Mouse (Mus musculus) MEL (cell line): ENCODE data around the gene Inpp1. TPM values are rescaled to one million over a fixed set of nuclear protein-coding genes. Genes with fewer than 3 reads are reported as not detected.
A peak's percentile ranks its signal among the peaks of the same experiment; 100 is the strongest.

Source experiments
- DNase-seq: peaks from one replicate; pipeline ENCODE4 v3.0.0; 2011; ENCODE audit warnings: low read depth, low spot score
- H3K27ac ChIP-seq: 2 replicates; pipeline ENCODE4 v1.5.1; 2012; ENCODE audit warnings: low read depth, mild to moderate bottlenecking, control low read depth, low read length, moderate library complexity; ENCODE audit not compliant: control insufficient read depth
- H3K27me3 ChIP-seq, 2 experiments: fragments of 150-350 bp in 1 of 2; sonication (generic) in 1 of 2; 2 replicates each; pipeline ENCODE4 v1.6.1; 2012; ENCODE audit warnings: low read length in 2 of 2, mild to moderate bottlenecking in 2 of 2, improper control_type of control experiment in 1 of 2, moderate library complexity in 1 of 2; ENCODE audit not compliant: insufficient read depth in 2 of 2, control insufficient read depth in 1 of 2
- H3K36me3 ChIP-seq, 2 experiments: 2 replicates each; pipeline ENCODE4 v1.6.1; 2012 to 2014; ENCODE audit warnings: low read length in 2 of 2, improper control_type of control experiment in 1 of 2, inconsistent platforms in 1 of 2, mild to moderate bottlenecking in 1 of 2; ENCODE audit not compliant: insufficient read depth in 2 of 2, control insufficient read depth in 1 of 2
- H3K4me1 ChIP-seq, 2 experiments: fragments of 150-350 bp in 1 of 2; sonication (generic) in 1 of 2; 2 replicates each; pipeline ENCODE4 v1.6.1; 2012; ENCODE audit warnings: low read length in 2 of 2, improper control_type of control experiment in 1 of 2, mild to moderate bottlenecking in 1 of 2; ENCODE audit not compliant: insufficient read depth in 2 of 2, control insufficient read depth in 1 of 2
- H3K4me3 ChIP-seq, 2 experiments: fragments of 150-350 bp in 1 of 2; sonication (generic) in 1 of 2; 2 replicates each; pipeline ENCODE4 v1.5.1; 2012; ENCODE audit warnings: low read depth in 2 of 2, low read length in 2 of 2, mild to moderate bottlenecking in 2 of 2, moderate library complexity in 2 of 2, control low read depth in 1 of 2, improper control_type of control experiment in 1 of 2; ENCODE audit not compliant: control insufficient read depth in 1 of 2, insufficient read depth in 1 of 2
- H3K79me2 ChIP-seq: 2 replicates; pipeline ENCODE4 v1.6.1; 2012; ENCODE audit warnings: mild to moderate bottlenecking, low read length, moderate library complexity; ENCODE audit not compliant: control insufficient read depth, poor library complexity, insufficient read depth
- H3K9ac ChIP-seq: 2 replicates; pipeline ENCODE4 v1.6.1; 2012; ENCODE audit warnings: low read depth, mild to moderate bottlenecking, control low read depth, low read length, moderate library complexity; ENCODE audit not compliant: control insufficient read depth, poor library complexity, severe bottlenecking
- H3K9me3 ChIP-seq: fragments of 150-350 bp; sonication (generic); replicated peaks from 2 replicates; pipeline ENCODE4 v1.6.1; 2012; ENCODE audit warnings: mild to moderate bottlenecking, low read length, improper control_type of control experiment, moderate library complexity; ENCODE audit not compliant: insufficient read depth
- BHLHE40 ChIP-seq: IDR thresholded peaks from 2 replicates; pipeline ENCODE4 v1.6.1; 2012; ENCODE audit warnings: low read depth, mild to moderate bottlenecking, inconsistent platforms, low read length, improper control_type of control experiment, borderline replicate concordance
- CHD1 ChIP-seq: IDR thresholded peaks from 2 replicates; pipeline ENCODE4 v1.6.1; 2012; ENCODE audit warnings: low read depth, mild to moderate bottlenecking, inconsistent platforms, low read length, improper control_type of control experiment
- CHD2 ChIP-seq: IDR thresholded peaks from 2 replicates; pipeline ENCODE4 v1.6.1; 2011; ENCODE audit warnings: low read length, improper control_type of control experiment
- CTCF ChIP-seq, 3 experiments: IDR thresholded peaks in 2 of 3; conservative IDR thresholded peaks in 1 of 3; 2 replicates each; pipeline ENCODE4 v1.5.1; 2011 to 2012; ENCODE audit warnings: low read length in 3 of 3, low read depth in 2 of 3, mild to moderate bottlenecking in 2 of 3, improper control_type of control experiment in 1 of 3, inconsistent platforms in 1 of 3, mixed read lengths in 1 of 3, moderate library complexity in 1 of 3; ENCODE audit not compliant: control insufficient read depth in 1 of 3, insufficient read depth in 1 of 3, poor library complexity in 1 of 3, severe bottlenecking in 1 of 3
- ELF1 ChIP-seq: IDR thresholded peaks from 2 replicates; pipeline ENCODE4 v1.6.1; 2014; ENCODE audit warnings: low read depth, mild to moderate bottlenecking, inconsistent platforms, low read length, improper control_type of control experiment, moderate library complexity
- EP300 ChIP-seq, 2 experiments: IDR thresholded peaks; 2 replicates each; pipeline ENCODE4 v1.6.1; 2011; ENCODE audit warnings: improper control_type of control experiment in 2 of 2, low read length in 2 of 2, low read depth in 1 of 2, mild to moderate bottlenecking in 1 of 2
- ETS1 ChIP-seq: IDR thresholded peaks from 2 replicates; pipeline ENCODE4 v1.6.1; 2012; ENCODE audit warnings: low read depth, mild to moderate bottlenecking, inconsistent platforms, low read length, improper control_type of control experiment, moderate library complexity
- GABPA ChIP-seq: IDR thresholded peaks from 2 replicates; pipeline ENCODE4 v1.6.1; 2012; ENCODE audit warnings: low read depth, mild to moderate bottlenecking, inconsistent platforms, low read length, improper control_type of control experiment, moderate library complexity
- GATA1 ChIP-seq: IDR thresholded peaks from 2 replicates; pipeline ENCODE4 v1.6.1; 2011; ENCODE audit warnings: low read depth, low read length, improper control_type of control experiment
- JUND ChIP-seq: IDR thresholded peaks from 2 replicates; pipeline ENCODE4 v1.6.1; 2011; ENCODE audit warnings: low read depth, mild to moderate bottlenecking, improper control_type of control experiment, low read length
- KAT2A ChIP-seq: conservative IDR thresholded peaks from 2 replicates; pipeline ENCODE4 v1.6.1; 2012; ENCODE audit warnings: low read depth, low read length, improper control_type of control experiment, inconsistent platforms
- MAFK ChIP-seq: IDR thresholded peaks from 2 replicates; pipeline ENCODE4 v1.6.1; 2011; ENCODE audit warnings: low read depth, mild to moderate bottlenecking, low read length, improper control_type of control experiment, borderline replicate concordance
- MAZ ChIP-seq: IDR thresholded peaks from 2 replicates; pipeline ENCODE4 v1.6.1; 2012; ENCODE audit warnings: low read depth, mild to moderate bottlenecking, inconsistent platforms, low read length, improper control_type of control experiment
- MXI1 ChIP-seq: IDR thresholded peaks from 2 replicates; pipeline ENCODE4 v1.6.1; 2011; ENCODE audit warnings: mild to moderate bottlenecking, low read depth, low read length, improper control_type of control experiment
- MYB ChIP-seq: IDR thresholded peaks from 2 replicates; pipeline ENCODE4 v1.6.1; 2011; ENCODE audit warnings: mild to moderate bottlenecking, low read depth, low read length, improper control_type of control experiment
- NELFE ChIP-seq: IDR thresholded peaks from 2 replicates; pipeline ENCODE4 v1.6.1; 2011; ENCODE audit warnings: low read depth, low read length, improper control_type of control experiment
- NRF1 ChIP-seq: IDR thresholded peaks from 2 replicates; pipeline ENCODE4 v1.6.1; 2014; ENCODE audit warnings: low read depth, mild to moderate bottlenecking, inconsistent platforms, low read length, improper control_type of control experiment, moderate library complexity; ENCODE audit not compliant: poor library complexity, insufficient read depth, severe bottlenecking
- POLR2A ChIP-seq, 2 experiments: IDR thresholded peaks; 2 replicates each; pipeline ENCODE4 v1.6.1; 2011 to 2012; ENCODE audit warnings: low read length in 2 of 2, mild to moderate bottlenecking in 2 of 2, control low read depth in 1 of 2, improper control_type of control experiment in 1 of 2, low read depth in 1 of 2, moderate library complexity in 1 of 2; ENCODE audit not compliant: control insufficient read depth in 1 of 2, insufficient read depth in 1 of 2, poor library complexity in 1 of 2
- POLR2AphosphoS2 ChIP-seq: IDR thresholded peaks from 2 replicates; pipeline ENCODE4 v1.6.1; 2011; ENCODE audit warnings: low read length, improper control_type of control experiment
- RAD21 ChIP-seq: IDR thresholded peaks from 2 replicates; pipeline ENCODE4 v1.6.1; 2011; ENCODE audit warnings: mild to moderate bottlenecking, low read depth, low read length, improper control_type of control experiment
- SMC3 ChIP-seq: IDR thresholded peaks from 2 replicates; pipeline ENCODE4 v1.6.1; 2011; ENCODE audit warnings: low read depth, low read length, improper control_type of control experiment
- TAL1 ChIP-seq: IDR thresholded peaks from 2 replicates; pipeline ENCODE4 v1.6.1; 2012; ENCODE audit warnings: mild to moderate bottlenecking, inconsistent platforms, low read length, moderate library complexity, mixed read lengths
- TBP ChIP-seq: IDR thresholded peaks from 2 replicates; pipeline ENCODE4 v1.8.0; 2011; ENCODE audit warnings: low read depth, low read length, improper control_type of control experiment
- TCF12 ChIP-seq: IDR thresholded peaks from 2 replicates; pipeline ENCODE4 v1.6.1; 2014; ENCODE audit warnings: low read depth, mild to moderate bottlenecking, inconsistent platforms, low read length, improper control_type of control experiment, moderate library complexity
- UBTF ChIP-seq: IDR thresholded peaks from 2 replicates; pipeline ENCODE4 v1.6.1; 2012; ENCODE audit warnings: low read depth, mild to moderate bottlenecking, inconsistent platforms, low read length, improper control_type of control experiment, moderate library complexity, borderline replicate concordance; ENCODE audit not compliant: insufficient read depth
- ZC3H11A ChIP-seq: IDR thresholded peaks from 2 replicates; pipeline ENCODE4 v1.6.1; 2012; ENCODE audit warnings: low read depth, mild to moderate bottlenecking, inconsistent platforms, low read length, improper control_type of control experiment
- ZKSCAN1 ChIP-seq: IDR thresholded peaks from 2 replicates; pipeline ENCODE4 v1.6.1; 2012; ENCODE audit warnings: low read depth, mild to moderate bottlenecking, inconsistent platforms, low read length, improper control_type of control experiment, moderate library complexity
- polyA plus RNA-seq, 2 experiments: library from polyadenylated mRNA; stranded (reverse) in 1 of 2; unstranded in 1 of 2; fragments of >175 nt in 1 of 2; fragments of >200 nt in 1 of 2; gene quantifications; 2 replicates each; pipeline versions ENCODE4 v1.2.1 to v1.2.4; 2012; ENCODE audit warnings: low replicate concordance in 2 of 2, low read depth in 1 of 2; ENCODE audit not compliant: insufficient read length in 2 of 2, insufficient read depth in 1 of 2, missing spikeins in 1 of 2
- total RNA-seq: library from RNA; depleted of rRNA; stranded (reverse); fragments of 300-350 nt; gene quantifications from 2 replicates; pipeline ENCODE4 v1.2.3, GENCODE M21; 2012

The Inpp1 gene
- total and polyA plus RNA-seq, 3 experiments: 0.96 to 5.9 TPM; not detected in 1

- H3K4me3 ChIP-seq: no peak overlapping the region
- TF ChIP-seq CHD1 (no peak), MYB (no peak), GATA1 (no peak), CHD2 (no peak), SMC3 (no peak), MAZ (no peak), ELF1 (no peak), NELFE (no peak), TAL1 (no peak)
- TF ChIP-seq, all 39 proteins: peak for 0
- Histone ChIP-seq H3K9ac (no peak overlapping the region), H3K36me3 (peaks cover 0 to 9% of the 10 kb centered on the region in 2 experiments; a peak in 2 of 4 replicates), H3K27me3 (no peaks in the 10 kb centered on the region), H3K27ac (no peak overlapping the region), H3K9me3 (no peaks in the 10 kb centered on the region), H3K79me2 (no peaks in the 10 kb centered on the region), H3K4me1 (peaks cover 8 to 9% of the 10 kb centered on the region in 2 experiments)
- no peak for DNase-seq
Observed at GRCm38 (mm10) chr1:52754331-52754730, 63.2 kb downstream of the Inpp1 start.

GRCm38 (mm10) chr1:52753828-52754227 is 63.7 kb downstream of the Inpp1 start:
- no peaks in the 10 kb centered on the region for H3K27me3 ChIP-seq
- peaks cover 8 to 9% of the 10 kb centered on the region in 2 experiments for H3K4me1 ChIP-seq

GRCm38 (mm10) chr1:52752706-52753105 is 64.8 kb downstream of the Inpp1 start:
- peak; percentile 82 for DNase-seq
- Histone ChIP-seq H3K4me1 (peaks cover 8 to 9% of the 10 kb centered on the region in 2 experiments), H3K9ac (no peak overlapping the region), H3K27ac (no peak overlapping the region), H3K36me3 (peaks cover 0 to 9% of the 10 kb centered on the region in 2 experiments; a peak in 2 of 4 replicates), H3K4me3 (no peak overlapping the region), H3K9me3 (no peaks in the 10 kb centered on the region), H3K79me2 (no peaks in the 10 kb centered on the region), H3K27me3 (no peaks in the 10 kb centered on the region)
- TF ChIP-seq UBTF (no peak), GABPA (0 out of 2 replicates have a peak, but pooled peaks have one; percentile 54), ETS1 (peak; percentile 52; the same call in 1 of the 2 replicates), GATA1 (0 out of 2 replicates have a peak, but pooled peaks have one; percentile 14), MAFK (peak; percentile 86), TCF12 (no peak), RAD21 (no peak), JUND (no peak), POLR2AphosphoS2 (no peak), TBP (no peak), POLR2A (IDR thresholded peaks at IDR 0.05; ENCODE audit: control insufficient read depth in 1 of 2, insufficient read depth in 1 of 2, low read depth in 1 of 2, low read length in 2 of 2, poor library complexity in 1 of 2) (no peak), EP300 (IDR thresholded peaks at IDR 0.05; ENCODE audit: low read depth in 1 of 2, low read length in 2 of 2) (peak in 1 of 2 experiments; percentile 15; a peak in 1 of 4 replicates), ZKSCAN1 (no peak), KAT2A (no peak), MXI1 (no peak), ZC3H11A (no peak), CHD1 (no peak)

More at GRCm38 (mm10) chr1:52753828-52754227, 63.7 kb downstream of the Inpp1 start:
- H3K36me3 ChIP-seq: peaks cover 0 to 9% of the 10 kb centered on the region in 2 experiments; a peak in 2 of 4 replicates
- H3K27ac ChIP-seq: no peak overlapping the region
- H3K9ac ChIP-seq: no peak overlapping the region
- H3K79me2 ChIP-seq: no peaks in the 10 kb centered on the region
- no peak overlapping the region for H3K4me3 ChIP-seq
- DNase-seq: no peak
- TF ChIP-seq TBP: no peak
- no peak for TF ChIP-seq GATA1
- TF ChIP-seq ELF1: no peak
- TF ChIP-seq BHLHE40: no peak
- TF ChIP-seq CTCF (IDR thresholded peaks at IDR 0.05 in 2 of 3, conservative IDR thresholded peaks at IDR 0.05 in 1 of 3; ENCODE audit: control insufficient read depth in 1 of 3, insufficient read depth in 1 of 3, low read depth in 2 of 3, low read length in 3 of 3, poor library complexity in 1 of 3, severe bottlenecking in 1 of 3): no peak
- no peak for TF ChIP-seq NRF1
- no peak for TF ChIP-seq EP300 (IDR thresholded peaks at IDR 0.05; ENCODE audit: low read depth in 1 of 2, low read length in 2 of 2)
- no peak for TF ChIP-seq ZC3H11A
- no peak for TF ChIP-seq CHD1
- no peaks in the 10 kb centered on the region for H3K9me3 ChIP-seq
